In the genomic region with DNA sequence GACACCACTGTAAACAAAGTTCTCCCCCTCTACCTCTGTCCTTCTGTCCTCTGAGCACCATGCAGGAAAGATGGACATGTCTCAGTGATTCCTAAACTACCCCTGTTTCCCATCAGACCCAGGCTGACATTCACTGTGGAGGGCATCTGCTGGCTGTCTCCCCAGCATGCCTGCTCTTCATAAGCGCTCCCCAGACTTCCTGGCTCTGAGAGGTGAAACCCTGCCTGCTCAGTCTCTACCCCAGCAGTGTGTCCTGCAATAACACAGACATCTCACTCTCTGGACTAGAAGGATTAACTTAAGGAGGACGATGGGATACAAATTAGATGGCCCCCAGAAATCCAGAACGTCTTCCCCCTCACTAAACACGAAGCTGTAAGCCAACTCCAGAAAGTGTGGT, we compare ENCODE assay signal across 17 mouse cellular contexts.
DNase-seq lines count a peak whose midpoint lies in the region; ATAC-seq and TF ChIP-seq lines count a peak whose summit lies in the region.
"Had no signal": no experiment of that assay in that cellular context is flagged by ENCODE, and none has a peak within 500 bp of the region (broad histone marks: within the 10 kb centered on the region; RNA-seq: fewer than 3 reads in every experiment).

No protein-coding gene starts in this region.

- TF ChIP-seq POLR2A in myocyte (IDR thresholded peaks at IDR 0.05; ENCODE audit: insufficient read length, low read depth): no peak

- H3K9me3 ChIP-seq in intestine, embryonic 14.5 days (ENCODE audit: control insufficient read depth, low read length): no peaks in the 10 kb centered on the region
- no peaks in the 10 kb centered on the region for H3K9me3 ChIP-seq in intestine, postnatal 0 days (ENCODE audit: control insufficient read depth)
- H3K9me3 ChIP-seq in embryonic facial prominence, embryonic 12.5 days: no peaks in the 10 kb centered on the region
- H3K9me3 ChIP-seq in heart, embryonic 13.5 days: no peaks in the 10 kb centered on the region
- no peaks in the 10 kb centered on the region for H3K9me3 ChIP-seq in midbrain, embryonic 14.5 days (ENCODE audit: control insufficient read depth, low read length)
- H3K9me3 ChIP-seq: forebrain, embryonic 15.5 days; neural tube, embryonic 13.5 days had no signal

- no peaks in the 10 kb centered on the region for H3K79me2 ChIP-seq in myocyte (ENCODE audit: control insufficient read depth, insufficient read depth)

- ATAC-seq in intestine, embryonic 14.5 days (replicated peaks; ENCODE audit: low FRiP score, low TSS enrichment, low read depth): no peak
- no peak for ATAC-seq in intestine, postnatal 0 days
- ATAC-seq in embryonic facial prominence, embryonic 12.5 days (ENCODE audit: insufficient number of reproducible peaks, insufficient read depth, low FRiP score, low TSS enrichment): no peak
- ATAC-seq in heart, embryonic 13.5 days (ENCODE audit: extremely low read depth, insufficient number of reproducible peaks, low FRiP score, low TSS enrichment): no peak
- no peak for ATAC-seq in frontal cortex, adult (ENCODE audit: low TSS enrichment)
- no peak for ATAC-seq in midbrain, embryonic 14.5 days (ENCODE audit: low FRiP score, low TSS enrichment)
- ATAC-seq: forebrain, embryonic 15.5 days had no signal

- no peak overlapping the region for H3ac ChIP-seq in myocyte (ENCODE audit: control insufficient read depth, insufficient read length)

- no peak overlapping the region for H3K4me2 ChIP-seq in intestine, embryonic 14.5 days (ENCODE audit: low read length)
- no peak overlapping the region for H3K4me2 ChIP-seq in intestine, postnatal 0 days (replicated peaks; ENCODE audit: low read depth)
- no peak overlapping the region for H3K4me2 ChIP-seq in embryonic facial prominence, embryonic 12.5 days (replicated peaks)
- no peak overlapping the region for H3K4me2 ChIP-seq in heart, embryonic 13.5 days
- peak overlapping the region; percentile 14 for H3K4me2 ChIP-seq in myocyte (ENCODE audit: low read depth)
- no peak overlapping the region for H3K4me2 ChIP-seq in midbrain, embryonic 14.5 days (ENCODE audit: low read length)
- H3K4me2 ChIP-seq: forebrain, embryonic 15.5 days; neural tube, embryonic 13.5 days had no signal

- H3K27me3 ChIP-seq in intestine, embryonic 14.5 days (replicated peaks; ENCODE audit: control insufficient read depth, insufficient read depth, low read length): no peaks in the 10 kb centered on the region
- no peaks in the 10 kb centered on the region for H3K27me3 ChIP-seq in intestine, postnatal 0 days (replicated peaks; ENCODE audit: control insufficient read depth, insufficient read depth, low read length)
- no peaks in the 10 kb centered on the region for H3K27me3 ChIP-seq in embryonic facial prominence, embryonic 12.5 days
- H3K27me3 ChIP-seq in heart, embryonic 13.5 days (replicated peaks): no peaks in the 10 kb centered on the region
- no peaks in the 10 kb centered on the region for H3K27me3 ChIP-seq in myocyte (ENCODE audit: control insufficient read depth, insufficient read depth, insufficient read length)
- H3K27me3 ChIP-seq in midbrain, embryonic 14.5 days (ENCODE audit: control insufficient read depth, insufficient read depth, low read length): no peaks in the 10 kb centered on the region
- H3K27me3 ChIP-seq: forebrain, embryonic 15.5 days; neural tube, embryonic 13.5 days had no signal

- DNase-seq in intestine, embryonic 14.5 days (ENCODE audit: low spot score): no peak
- DNase-seq in midbrain, embryonic 14.5 days: no peak
- DNase-seq: adrenal gland, adult 8-10 months; cerebellum, postnatal 14 days; kidney, postnatal 14 days; left cerebral cortex, postnatal 4 days; retina, postnatal 1 day; spleen, adult 18-20 months had no signal

- no peaks in the 10 kb centered on the region for H3K36me3 ChIP-seq in intestine, embryonic 14.5 days (ENCODE audit: control insufficient read depth, insufficient read depth, low read length)
- no peaks in the 10 kb centered on the region for H3K36me3 ChIP-seq in intestine, postnatal 0 days (ENCODE audit: control insufficient read depth, insufficient read depth)
- H3K36me3 ChIP-seq in embryonic facial prominence, embryonic 12.5 days: no peaks in the 10 kb centered on the region
- H3K36me3 ChIP-seq in heart, embryonic 13.5 days: no peaks in the 10 kb centered on the region
- no peaks in the 10 kb centered on the region for H3K36me3 ChIP-seq in myocyte (ENCODE audit: control insufficient read depth, insufficient read depth)
- H3K36me3 ChIP-seq in midbrain, embryonic 14.5 days (ENCODE audit: control insufficient read depth, insufficient read depth, low read length): no peaks in the 10 kb centered on the region
- H3K36me3 ChIP-seq: forebrain, embryonic 15.5 days; G1E; neural tube, embryonic 13.5 days had no signal

- H3K4me1 ChIP-seq in intestine, embryonic 14.5 days (replicated peaks; ENCODE audit: control insufficient read depth, insufficient read depth, low read length): peaks cover 36% of the 10 kb centered on the region
- peaks cover 6% of the 10 kb centered on the region for H3K4me1 ChIP-seq in intestine, postnatal 0 days (replicated peaks; ENCODE audit: control insufficient read depth, insufficient read depth, low read length)
- peaks cover 40% of the 10 kb centered on the region for H3K4me1 ChIP-seq in embryonic facial prominence, embryonic 12.5 days
- peaks cover 91% of the 10 kb centered on the region for H3K4me1 ChIP-seq in heart, embryonic 13.5 days
- H3K4me1 ChIP-seq in midbrain, embryonic 14.5 days (ENCODE audit: control insufficient read depth, insufficient read depth, low read length): peaks cover 7% of the 10 kb centered on the region; the same call in 1 of the 2 replicates

- no peak overlapping the region for H3K4me3 ChIP-seq in intestine, embryonic 14.5 days (ENCODE audit: low read depth, low read length)
- H3K4me3 ChIP-seq in intestine, postnatal 0 days (ENCODE audit: low read depth, low read length): no peak overlapping the region
- no peak overlapping the region for H3K4me3 ChIP-seq in embryonic facial prominence, embryonic 12.5 days
- H3K4me3 ChIP-seq in heart, embryonic 13.5 days: no peak overlapping the region
- H3K4me3 ChIP-seq in myocyte: no peak overlapping the region
- no peak overlapping the region for H3K4me3 ChIP-seq in midbrain, embryonic 14.5 days (replicated peaks; ENCODE audit: low read depth, low read length)
- H3K4me3 ChIP-seq: forebrain, embryonic 15.5 days; neural tube, embryonic 13.5 days had no signal

- H3K27ac ChIP-seq in intestine, embryonic 14.5 days (ENCODE audit: low read depth): peak overlapping the region; percentile 91
- H3K27ac ChIP-seq in intestine, postnatal 0 days (ENCODE audit: low read depth, low read length): no peak overlapping the region; the same call in 1 of the 2 replicates
- peak overlapping the region; percentile 72 for H3K27ac ChIP-seq in embryonic facial prominence, embryonic 12.5 days
- peak overlapping the region; percentile 97 for H3K27ac ChIP-seq in heart, embryonic 13.5 days (replicated peaks)
- no peak overlapping the region for H3K27ac ChIP-seq in midbrain, embryonic 14.5 days (replicated peaks; ENCODE audit: low read depth, low read length)
- H3K27ac ChIP-seq: macrophage; neural tube, embryonic 13.5 days had no signal

- no peak for TF ChIP-seq CTCF in intestine, postnatal 0 days (IDR thresholded peaks at IDR 0.05; ENCODE audit: low read depth)

- H3K9ac ChIP-seq in intestine, embryonic 14.5 days (ENCODE audit: low read length): no peak overlapping the region
- no peak overlapping the region for H3K9ac ChIP-seq in intestine, postnatal 0 days (ENCODE audit: low read depth, low read length)
- H3K9ac ChIP-seq in embryonic facial prominence, embryonic 12.5 days: no peak overlapping the region
- H3K9ac ChIP-seq in heart, embryonic 13.5 days: peak overlapping the region; percentile 63
- H3K9ac ChIP-seq in midbrain, embryonic 14.5 days (replicated peaks; ENCODE audit: low read length): no peak overlapping the region
- H3K9ac ChIP-seq: forebrain, embryonic 15.5 days; neural tube, embryonic 13.5 days had no signal

- WGBS in intestine, embryonic 14.5 days: 38% methylated on average over 4 of the region's 4 CpGs
- 67% methylated on average over 4 of the region's 4 CpGs for WGBS in intestine, postnatal 0 days
- WGBS in embryonic facial prominence, embryonic 12.5 days: 59% methylated on average over 4 of the region's 4 CpGs
- 30% methylated on average over 4 of the region's 4 CpGs for WGBS in heart, embryonic 13.5 days
- WGBS in midbrain, embryonic 14.5 days: 65% methylated on average over 4 of the region's 4 CpGs

TF ChIP-seq in myocyte, 11 proteins besides CTCF, POLR2A, EP300 and RAD21:
- no peak for TF ChIP-seq E2F4 (IDR thresholded peaks at IDR 0.05; ENCODE audit: insufficient read depth)

Comparison
In these comparisons a context has a peak if more than half of its experiments do, and no peak if none do; other contexts are left out.
1. H3K27ac ChIP-seq: peak in intestine, embryonic 14.5 days (single experiment), embryonic facial prominence, embryonic 12.5 days (single experiment) and heart, embryonic 13.5 days (single experiment); none in intestine, postnatal 0 days (single experiment) and midbrain, embryonic 14.5 days (single experiment).